17 mouse cellular contexts compared by ENCODE assay signal in genomic region chr3:52539813-52540378, GRCm38 (mm10).
DNase-seq lines count a peak whose midpoint lies in the region; ATAC-seq and TF ChIP-seq lines count a peak whose summit lies in the region.
"Had no signal": no experiment of that assay in that cellular context is flagged by ENCODE, and none has a peak within 500 bp of the region (broad histone marks: within the 10 kb centered on the region; RNA-seq: fewer than 3 reads in every experiment).

No protein-coding gene starts in this region.

- WGBS in heart, adult 2 months: 77% methylated on average over 10 of the region's 10 CpGs
- WGBS in lung, embryonic 14.5 days: 46% methylated on average over 10 of the region's 10 CpGs
- 29% methylated on average over 10 of the region's 10 CpGs for WGBS in embryonic facial prominence, embryonic 12.5 days
- WGBS in limb, embryonic 14.5 days: 16% methylated on average over 10 of the region's 10 CpGs

- no peaks in the 10 kb centered on the region for H3K9me3 ChIP-seq in lung, embryonic 14.5 days (ENCODE audit: low read depth, low read length)
- H3K9me3 ChIP-seq in embryonic facial prominence, embryonic 12.5 days: no peaks in the 10 kb centered on the region
- no peaks in the 10 kb centered on the region for H3K9me3 ChIP-seq in limb, embryonic 14.5 days (ENCODE audit: control insufficient read depth, low read length)
- H3K9me3 ChIP-seq: liver, embryonic 15.5 days; neural tube, embryonic 13.5 days had no signal

- H3K27me3 ChIP-seq in heart, adult 2 months (ENCODE audit: control insufficient read depth, insufficient read depth, low read length): no peaks in the 10 kb centered on the region
- no peaks in the 10 kb centered on the region for H3K27me3 ChIP-seq in lung, embryonic 14.5 days (ENCODE audit: insufficient read depth, low read length)
- no peaks in the 10 kb centered on the region for H3K27me3 ChIP-seq in embryonic facial prominence, embryonic 12.5 days
- H3K27me3 ChIP-seq in limb, embryonic 14.5 days (ENCODE audit: control insufficient read depth, insufficient read depth, low read length): no peaks in the 10 kb centered on the region
- H3K27me3 ChIP-seq: liver, embryonic 15.5 days; neural tube, embryonic 13.5 days had no signal

- DNase-seq in heart, adult 11 months: peak; percentile 67
- DNase-seq in heart, adult 2 months: no peak
- peak; percentile 37 for DNase-seq in lung, embryonic 14.5 days
- DNase-seq in lung, postnatal 10 days: no peak
- DNase-seq in limb, embryonic 14.5 days (ENCODE audit: low spot score): peak; percentile 68
- DNase-seq in urinary bladder, postnatal 36 days (ENCODE audit: low spot score in 2 of 2): no peak
- DNase-seq: adrenal gland, adult 2 months; cerebellum, adult 11-12 months; cerebellum, postnatal 36 days; forebrain, postnatal 0 days; heart, postnatal 4 days; layer of hippocampus, adult 9-11 months; thymus, adult 18-20 months had no signal

- H3K36me3 ChIP-seq in heart, adult 2 months (ENCODE audit: control insufficient read depth, insufficient read depth, low read length): no peaks in the 10 kb centered on the region
- no peaks in the 10 kb centered on the region for H3K36me3 ChIP-seq in lung, embryonic 14.5 days (ENCODE audit: insufficient read depth)
- no peaks in the 10 kb centered on the region for H3K36me3 ChIP-seq in embryonic facial prominence, embryonic 12.5 days
- H3K36me3 ChIP-seq in limb, embryonic 14.5 days (ENCODE audit: control insufficient read depth, insufficient read depth, low read length): no peaks in the 10 kb centered on the region
- H3K36me3 ChIP-seq: liver, embryonic 15.5 days; neural tube, embryonic 13.5 days had no signal

- H3K9ac ChIP-seq in heart, adult 2 months (ENCODE audit: low read depth, low read length): no peak overlapping the region
- H3K9ac ChIP-seq in lung, embryonic 14.5 days: no peak overlapping the region
- H3K9ac ChIP-seq in embryonic facial prominence, embryonic 12.5 days: no peak overlapping the region
- no peak overlapping the region for H3K9ac ChIP-seq in limb, embryonic 14.5 days (ENCODE audit: low read depth, low read length, severe bottlenecking)
- H3K9ac ChIP-seq: forebrain, postnatal 0 days; liver, embryonic 15.5 days; neural tube, embryonic 13.5 days had no signal

- no peak for TF ChIP-seq CTCF in heart, adult 2 months (IDR thresholded peaks at IDR 0.05)
- no peak for TF ChIP-seq CTCF in lung, embryonic 14.5 days (IDR thresholded peaks at IDR 0.05; ENCODE audit: low read depth)

- no peaks in the 10 kb centered on the region for H3K79me2 ChIP-seq in heart, adult 2 months (replicated peaks; ENCODE audit: control insufficient read depth, insufficient read depth, low read length)

- TF ChIP-seq POLR2A in heart, adult 2 months (IDR thresholded peaks at IDR 0.05; ENCODE audit: insufficient read depth, low read depth, low read length): no peak
- TF ChIP-seq POLR2A in limb, embryonic 14.5 days (IDR thresholded peaks at IDR 0.05; ENCODE audit: borderline replicate concordance, extremely low read depth, insufficient read depth, insufficient read length): no peak

- ATAC-seq in lung, embryonic 14.5 days (ENCODE audit: insufficient read depth): peak; percentile 56; the same call in 1 of the 2 replicates
- ATAC-seq in embryonic facial prominence, embryonic 12.5 days (ENCODE audit: insufficient number of reproducible peaks, insufficient read depth, low FRiP score, low TSS enrichment): 0 out of 2 replicates have a peak, but pooled peaks have one; percentile 59
- ATAC-seq in limb, embryonic 14.5 days (ENCODE audit: low FRiP score, low read depth): peak; percentile 73
- ATAC-seq in activated CD4-positive, CD25-positive, alpha-beta regulatory T cell, adult 4 months: no peak
- ATAC-seq: forebrain, postnatal 0 days had no signal

- peaks cover 2% of the 10 kb centered on the region; the same call in 1 of the 2 replicates for H3K4me1 ChIP-seq in heart, adult 2 months (ENCODE audit: control insufficient read depth, insufficient read depth, low read length)
- H3K4me1 ChIP-seq in lung, embryonic 14.5 days (ENCODE audit: insufficient read depth): peaks cover 5% of the 10 kb centered on the region; the same call in 1 of the 2 replicates
- H3K4me1 ChIP-seq in embryonic facial prominence, embryonic 12.5 days: peaks cover 40% of the 10 kb centered on the region
- H3K4me1 ChIP-seq in limb, embryonic 14.5 days (ENCODE audit: control insufficient read depth, insufficient read depth, low read length): peaks cover 37% of the 10 kb centered on the region

- no peak overlapping the region for H3K27ac ChIP-seq in heart, adult 2 months
- no peak overlapping the region for H3K27ac ChIP-seq in lung, embryonic 14.5 days (ENCODE audit: low read depth)
- 0 out of 2 replicates have a peak overlapping the region, but pooled peaks have one; percentile 48 for H3K27ac ChIP-seq in embryonic facial prominence, embryonic 12.5 days
- 0 out of 2 replicates have a peak overlapping the region, but pooled peaks have one; percentile 14 for H3K27ac ChIP-seq in limb, embryonic 14.5 days (replicated peaks; ENCODE audit: low read depth, low read length)
- H3K27ac ChIP-seq: liver, embryonic 15.5 days; neural tube, embryonic 13.5 days had no signal

- TF ChIP-seq EP300 in heart, adult 2 months (IDR thresholded peaks at IDR 0.05; ENCODE audit: insufficient read depth, low read depth, low read length): no peak

- no peak overlapping the region for H3K4me3 ChIP-seq in heart, adult 2 months
- H3K4me3 ChIP-seq in lung, embryonic 14.5 days (ENCODE audit: low read depth, low read length): no peak overlapping the region
- no peak overlapping the region for H3K4me3 ChIP-seq in embryonic facial prominence, embryonic 12.5 days
- H3K4me3 ChIP-seq in limb, embryonic 14.5 days (replicated peaks; ENCODE audit: low read length): no peak overlapping the region
- H3K4me3 ChIP-seq: liver, embryonic 15.5 days; neural tube, embryonic 13.5 days had no signal

- intact Hi-C loops in heart, adult 2 months (cut with DNase I): no loop called here

- no peak overlapping the region for H3K4me2 ChIP-seq in lung, embryonic 14.5 days
- no peak overlapping the region for H3K4me2 ChIP-seq in embryonic facial prominence, embryonic 12.5 days (replicated peaks)
- no peak overlapping the region for H3K4me2 ChIP-seq in limb, embryonic 14.5 days (replicated peaks; ENCODE audit: low read depth, low read length, severe bottlenecking)
- H3K4me2 ChIP-seq: liver, embryonic 15.5 days; neural tube, embryonic 13.5 days had no signal

Comparison
In these comparisons a context has a peak if more than half of its experiments do, and no peak if none do; other contexts are left out.
1. DNase-seq: peak in heart, adult 11 months (single experiment), lung, embryonic 14.5 days (single experiment) and limb, embryonic 14.5 days (single experiment); none in heart, adult 2 months (0 of 2), lung, postnatal 10 days (single experiment) and urinary bladder, postnatal 36 days (0 of 2).
2. H3K27ac ChIP-seq: peak in embryonic facial prominence, embryonic 12.5 days (single experiment) and limb, embryonic 14.5 days (single experiment); none in heart, adult 2 months (single experiment) and lung, embryonic 14.5 days (single experiment).